Mouse (Mus musculus) kidney, postnatal 25 days (tissue): ENCODE results near the gene Emilin3.
"Not testable (repeated sequence)": the region's sequence is repeated elsewhere in the genome, so short reads cannot be mapped to it uniquely, and the experiment has no call there.

ENCODE experiments used
- DNase-seq, 2 experiments: peaks; one replicate each; pipeline ENCODE4 v3.0.0; 2021; ENCODE audit warnings: mixed read lengths in 2 of 2

Emilin3 gene

GRCm38 (mm10) chr2:160912231-160912671, at the start of gene Emilin3:
Gene Emilin3 (minus strand): TSS chr2:160912328.
- no peak for DNase-seq

GRCm38 (mm10) chr2:160960956-160961646, 49.0 kb upstream of the Emilin3 start:
- DNase-seq: peak; percentile 34 to 65

GRCm38 (mm10) chr2:160959901-160960300, 47.8 kb upstream of the Emilin3 start:
- DNase-seq: no peak

- DNase-seq: peak; percentile 59 to 75
Observed at GRCm38 (mm10) chr2:160958737-160959136, 46.6 kb upstream of the Emilin3 start.

GRCm38 (mm10) chr2:160957801-160958200, 45.7 kb upstream of the Emilin3 start:
- not testable (repeated sequence) for DNase-seq

GRCm38 (mm10) chr2:160957307-160957706, 45.2 kb upstream of the Emilin3 start:
- not testable (repeated sequence) for DNase-seq

- peak in 1 of 2 experiments; percentile 46 for DNase-seq
Observed at GRCm38 (mm10) chr2:160955331-160955730, 43.2 kb upstream of the Emilin3 start.

GRCm38 (mm10) chr2:160954541-160954940, 42.4 kb upstream of the Emilin3 start:
- no peak for DNase-seq

GRCm38 (mm10) chr2:160953131-160953873, 41.2 kb upstream of the Emilin3 start:
- no peak for DNase-seq

GRCm38 (mm10) chr2:160951595-160951994, 39.5 kb upstream of the Emilin3 start:
- no peak for DNase-seq

- DNase-seq: no peak
Observed at GRCm38 (mm10) chr2:160942443-160942842, 30.3 kb upstream of the Emilin3 start.

- DNase-seq: no peak
Observed at GRCm38 (mm10) chr2:160940930-160941709, 29.0 kb upstream of the Emilin3 start.

GRCm38 (mm10) chr2:160934451-160934850, 22.3 kb upstream of the Emilin3 start:
- peak in 1 of 2 experiments; percentile 15 for DNase-seq

GRCm38 (mm10) chr2:160933890-160934289, 21.8 kb upstream of the Emilin3 start:
- no peak for DNase-seq

GRCm38 (mm10) chr2:160932981-160933380, 20.9 kb upstream of the Emilin3 start:
- DNase-seq: no peak

- no peak for DNase-seq
Observed at GRCm38 (mm10) chr2:160932325-160932724, 20.2 kb upstream of the Emilin3 start.

GRCm38 (mm10) chr2:160931378-160931777, 19.2 kb upstream of the Emilin3 start:
- no peak for DNase-seq

GRCm38 (mm10) chr2:160925203-160925602, 13.1 kb upstream of the Emilin3 start:
- DNase-seq: no peak

GRCm38 (mm10) chr2:160921285-160921684, 9.2 kb upstream of the Emilin3 start:
- DNase-seq: no peak

GRCm38 (mm10) chr2:160918930-160919215, 6.7 kb upstream of the Emilin3 start:
- no peak for DNase-seq

GRCm38 (mm10) chr2:160918154-160918929, 6.2 kb upstream of the Emilin3 start:
- DNase-seq: no peak

- DNase-seq: no peak
Observed at GRCm38 (mm10) chr2:160917313-160917712, 5.2 kb upstream of the Emilin3 start.

- no peak for DNase-seq
Observed at GRCm38 (mm10) chr2:160916714-160917113, 4.6 kb upstream of the Emilin3 start.
